Mouse (Mus musculus): ENCODE results near the gene Vmn2r57.
"Not testable (repeated sequence)": the region's sequence is repeated elsewhere in the genome, so short reads cannot be mapped to it uniquely, and the experiment has no call there.

Vmn2r57 gene

GRCm38 (mm10) chr7:41448596-41448995 is at the start of gene Vmn2r57:
TSS of gene Vmn2r57 (minus strand) at chr7:41448696.
- DNase-seq (ENCODE audit: low read depth, low spot score), result not testable (repeated sequence)

- DNase-seq (ENCODE audit: low read depth, low spot score), result no peak
These were observed 49.4 kb upstream of the Vmn2r57 start for GRCm38 (mm10) chr7:41497871-41498270.

- no peak for DNase-seq (ENCODE audit: low read depth, low spot score)
These were observed 3.4 kb upstream of the Vmn2r57 start for GRCm38 (mm10) chr7:41451864-41452263.

- DNase-seq (ENCODE audit: low read depth, low spot score), result no peak
These were observed 54.4 kb downstream of the Vmn2r57 start for GRCm38 (mm10) chr7:41394130-41394529.

- peak; percentile 90 for DNase-seq (ENCODE audit: low read depth, low spot score)
These were observed 55.2 kb downstream of the Vmn2r57 start, which contains the start of gene AI987944 for GRCm38 (mm10) chr7:41393048-41393971. TSS of gene AI987944 (minus strand) at chr7:41393379.

All from skeletal muscle tissue, adult 2 months (tissue).